Mouse (Mus musculus): ENCODE data around the gene Med16.
A peak's percentile ranks its signal among the peaks of the same experiment; 100 is the strongest.

- TF ChIP-seq POLR2A (IDR thresholded peaks at IDR 0.05; ENCODE audit: control insufficient read depth, low read depth, low read length): peak; percentile 77
- TF ChIP-seq CTCF (IDR thresholded peaks at IDR 0.05; ENCODE audit: control insufficient read depth, insufficient read depth, insufficient replicate concordance, low read depth, low read length): peak; percentile 11; the same call in 1 of the 2 replicates
These were observed 54.6 kb downstream of the Med16 start, which contains the start of gene Ptbp1 for GRCm38 (mm10) chr10:79853860-79854795.

All from testis, adult 2 months (tissue).